ENCODE assay signal across 21 mouse cellular contexts in the genomic region with DNA sequence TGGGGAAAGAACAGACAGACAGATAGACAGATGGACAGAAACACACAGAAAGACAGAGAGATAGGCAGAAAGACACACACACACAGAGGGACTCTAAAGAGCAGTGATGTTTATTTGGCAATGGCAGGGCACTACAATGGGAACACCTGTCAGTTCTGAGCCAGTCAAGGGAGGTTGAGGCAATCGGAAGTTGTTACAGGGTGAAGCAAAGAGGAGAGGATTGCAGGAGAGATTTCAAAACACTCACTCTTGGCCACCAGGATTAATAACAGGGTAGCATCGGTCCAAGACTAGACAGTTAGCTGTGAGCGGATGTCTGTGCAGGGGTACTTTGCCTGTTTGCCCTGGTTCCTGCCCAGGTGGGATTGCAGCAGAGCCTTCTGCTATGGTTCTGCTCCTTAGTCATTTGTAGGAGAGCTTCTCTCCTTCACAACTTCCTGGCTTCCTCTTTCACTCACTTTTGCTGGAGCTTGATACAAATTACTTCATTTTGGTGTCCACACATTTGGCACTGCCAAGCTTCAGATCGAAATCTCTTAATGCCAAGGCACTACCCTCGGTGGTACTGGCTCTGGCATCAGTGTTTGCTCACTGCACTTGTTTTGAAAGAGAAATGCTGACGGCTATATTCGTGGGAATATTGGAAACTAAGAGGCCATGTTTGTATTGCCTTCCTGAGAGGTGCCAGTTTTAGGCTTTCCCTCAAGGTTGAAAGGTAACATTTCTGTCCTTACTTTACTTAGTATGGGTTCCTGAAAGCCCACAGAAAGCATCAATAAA. TPM values are rescaled to one million over a fixed set of nuclear protein-coding genes. Genes with fewer than 3 reads are reported as not detected.
DNase-seq lines count a peak whose midpoint lies in the region; ATAC-seq and TF ChIP-seq lines count a peak whose summit lies in the region.
"Had no signal": no experiment of that assay in that cellular context is flagged by ENCODE, and none has a peak within 500 bp of the region (broad histone marks: within the 10 kb centered on the region; RNA-seq: fewer than 3 reads in every experiment).

No protein-coding gene starts in this region.

- intact Hi-C loops in left cerebral cortex, postnatal 10 days (cut with DNase I), result no loop called here

- TF ChIP-seq CTCF in liver, adult 2 months (IDR thresholded peaks at IDR 0.05; ENCODE audit: low read depth, low read length), result no peak

- DNase-seq in adrenal gland, postnatal 14 days, result peak; percentile 27
- no peak for DNase-seq in adrenal gland, adult 8-10 months
- DNase-seq in liver, adult 2 months (ENCODE audit: extremely low read depth, low read depth, low spot score), result peak; percentile 81
- no peak for DNase-seq in liver, embryonic 11.5 days (ENCODE audit: low spot score)
- no peak for DNase-seq in thymus, adult 18-20 months
- no peak for DNase-seq in left cerebral cortex, postnatal 10 days (ENCODE audit: extremely low spot score in 1 of 2, low spot score in 2 of 2)
- DNase-seq: B cell, adult 2 months; cerebellum, adult 18-20 months; cerebellum, adult 9-10 months; cerebellum, postnatal 14 days; gastrocnemius, postnatal 25 days; heart, adult 18-20 months; kidney, adult 18-20 months had no signal

- no peaks in the 10 kb centered on the region for H3K79me2 ChIP-seq in liver, adult 2 months (ENCODE audit: control insufficient read depth, insufficient read depth, low read length)

- H3K4me3 ChIP-seq in liver, adult 2 months (ENCODE audit: insufficient read depth, low read depth, low read length), result no peak overlapping the region
- no peak overlapping the region for H3K4me3 ChIP-seq in liver, embryonic 11.5 days (ENCODE audit: low read depth, low read length)
- H3K4me3 ChIP-seq: hindbrain, embryonic 12.5 days; hindbrain, embryonic 15.5 days had no signal

- H3K4me2 ChIP-seq in liver, embryonic 11.5 days, result no peak overlapping the region
- H3K4me2 ChIP-seq: heart, embryonic 11.5 days; hindbrain, embryonic 12.5 days; hindbrain, embryonic 15.5 days had no signal

- ATAC-seq in liver, embryonic 11.5 days (replicated peaks; ENCODE audit: low FRiP score), result no peak
- ATAC-seq in granulocyte monocyte progenitor cell, adult 5-6 weeks (replicated peaks; ENCODE audit: poor library complexity, severe bottlenecking), result peak; percentile 33; the same call in 1 of the 2 replicates
- ATAC-seq: forebrain, embryonic 14.5 days; intestine, embryonic 16.5 days had no signal

- no peaks in the 10 kb centered on the region for H3K27me3 ChIP-seq in liver, adult 2 months (ENCODE audit: control insufficient read depth, insufficient read depth, low read length)
- no peaks in the 10 kb centered on the region for H3K27me3 ChIP-seq in liver, embryonic 11.5 days (replicated peaks; ENCODE audit: control insufficient read depth, insufficient read depth, low read length)
- H3K27me3 ChIP-seq: CH12.LX; hindbrain, embryonic 12.5 days; hindbrain, embryonic 15.5 days had no signal

- H3K27ac ChIP-seq in liver, adult 2 months (replicated peaks; ENCODE audit: insufficient read depth, low read depth, low read length), result no peak overlapping the region
- no peak overlapping the region for H3K27ac ChIP-seq in liver, embryonic 11.5 days (ENCODE audit: low read depth, low read length)
- H3K27ac ChIP-seq: hindbrain, embryonic 12.5 days; hindbrain, embryonic 15.5 days had no signal

- TF ChIP-seq POLR2A in liver, adult 2 months (IDR thresholded peaks at IDR 0.05; ENCODE audit: extremely low read depth, insufficient read depth, low read length), result no peak

- no peaks in the 10 kb centered on the region for H3K36me3 ChIP-seq in liver, adult 2 months (ENCODE audit: control insufficient read depth, insufficient read depth, low read length)
- H3K36me3 ChIP-seq in liver, embryonic 11.5 days (ENCODE audit: control insufficient read depth, insufficient read depth, low read length), result no peaks in the 10 kb centered on the region
- H3K36me3 ChIP-seq: G1E; hindbrain, embryonic 12.5 days; hindbrain, embryonic 15.5 days had no signal

- H3K9ac ChIP-seq in liver, adult 2 months (ENCODE audit: low read depth, low read length), result no peak overlapping the region
- H3K9ac ChIP-seq in liver, embryonic 11.5 days (ENCODE audit: low read depth, low read length), result no peak overlapping the region
- H3K9ac ChIP-seq: hindbrain, embryonic 12.5 days; hindbrain, embryonic 15.5 days had no signal

- no peaks in the 10 kb centered on the region for H3K4me1 ChIP-seq in liver, adult 2 months (ENCODE audit: control insufficient read depth, insufficient read depth, low read length)
- no peaks in the 10 kb centered on the region for H3K4me1 ChIP-seq in liver, embryonic 11.5 days (replicated peaks; ENCODE audit: control insufficient read depth, insufficient read depth, low read length)
- H3K4me1 ChIP-seq: hindbrain, embryonic 12.5 days; hindbrain, embryonic 15.5 days had no signal

- WGBS in liver, adult 2 months, result 45% methylated on average over 7 of the region's 7 CpGs
- WGBS in liver, embryonic 11.5 days, result 68% methylated on average over 7 of the region's 7 CpGs

- no peaks in the 10 kb centered on the region for H3K9me3 ChIP-seq in liver, embryonic 11.5 days (ENCODE audit: control insufficient read depth, low read length)
- H3K9me3 ChIP-seq: hindbrain, embryonic 15.5 days had no signal

RNA-seq across cellular contexts. Expression of gene Igfbp7, which starts 18.1 kb away (rescaled TPM):
- 819 and 844 TPM in 2 replicates for total RNA-seq in adrenal gland, postnatal 14 days (2021)
- 100 to 1,000 TPM; 532 to 639 (median 602) TPM for total RNA-seq in adrenal gland, adult 8-10 months (2022)
- total RNA-seq in liver, adult 2 months (2014; rRNA removed), result 69.7 and 96.6 TPM in 2 replicates
- 336 and 387 TPM in 2 replicates for polyA plus RNA-seq in liver, adult 2 months (2012; rRNA removed)
- polyA plus RNA-seq in liver, embryonic 11.5 days (2014; fragmentation: Nextera tagmentation; extraction: Ambion mirVana), result 8.2 and 8.6 TPM in 2 replicates
- 4.6 TPM in 1 of 2 replicates, not detected in the other for total RNA-seq in granulocyte monocyte progenitor cell, adult 5-6 weeks (2014; fragmentation: Nextera tagmentation)
- 1.4 TPM in 1 of 2 replicates, not detected in the other for total RNA-seq in granulocyte monocyte progenitor cell, adult 5-6 weeks (2017)
- total RNA-seq in left cerebral cortex, postnatal 10 days (2021), result 10 to 100 TPM; 53.8 to 54.4 TPM
- total RNA-seq: G1E had no signal
- polyA plus RNA-seq: G1E had no signal

Comparison
In these comparisons a context has a peak if more than half of its experiments do, and no peak if none do; other contexts are left out.
1. DNase-seq: peak in adrenal gland, postnatal 14 days (single experiment) and liver, adult 2 months (single experiment); none in adrenal gland, adult 8-10 months (single experiment), liver, embryonic 11.5 days (single experiment), thymus, adult 18-20 months (0 of 2) and left cerebral cortex, postnatal 10 days (0 of 2).
2. RNA of gene Igfbp7, which starts 18.1 kb away (total RNA-seq): 819 to 844 TPM in adrenal gland, postnatal 14 days, 532 to 639 TPM in adrenal gland, adult 8-10 months, 69.7 to 96.6 TPM in liver, adult 2 months and 53.8 to 54.4 TPM in left cerebral cortex, postnatal 10 days; 1.4 to 4.6 TPM in granulocyte monocyte progenitor cell, adult 5-6 weeks; every median in the first group is over 4 times any median in the second.